Mouse (Mus musculus) neural tube, embryonic 14.5 days (tissue): Measurements from ENCODE around the gene Usp40. TPM values are rescaled to one million over a fixed set of nuclear protein-coding genes. Genes with fewer than 3 reads are reported as not detected.

ENCODE experiments used
- ATAC-seq: fragments of 200-750 bp; cut with Nextera tagmentation; 2 replicates; pipeline ENCODE4 v1.8.0; 2017; ENCODE audit warnings: low read depth, mild to moderate bottlenecking, moderate TSS enrichment, moderate library complexity
- H3K27ac ChIP-seq: fragments of 300-500 bp; sonication (generic); 2 replicates; pipeline ENCODE4 v1.5.1; 2014; ENCODE audit warnings: low read depth, mild to moderate bottlenecking, control low read depth, low read length, moderate library complexity, mixed read lengths
- H3K27me3 ChIP-seq: fragments of 300-500 bp; sonication (generic); 2 replicates; pipeline ENCODE4 v1.6.1; 2014; ENCODE audit warnings: low read length; ENCODE audit not compliant: control insufficient read depth, insufficient read depth
- H3K36me3 ChIP-seq: fragments of 300-500 bp; sonication (generic); 2 replicates; pipeline ENCODE4 v1.6.1; 2014; ENCODE audit warnings: low read length, mixed read lengths; ENCODE audit not compliant: control insufficient read depth, insufficient read depth
- H3K4me1 ChIP-seq: fragments of 300-500 bp; sonication (generic); 2 replicates; pipeline ENCODE4 v1.6.1; 2014; ENCODE audit warnings: low read length; ENCODE audit not compliant: control insufficient read depth, insufficient read depth
- H3K4me2 ChIP-seq: fragments of 300-500 bp; sonication (generic); 2 replicates; pipeline ENCODE4 v1.6.1; 2014; ENCODE audit warnings: mild to moderate bottlenecking, low read depth, low read length, control low read depth
- H3K4me3 ChIP-seq: fragments of 300-500 bp; sonication (generic); 2 replicates; pipeline ENCODE4 v1.5.1; 2014; ENCODE audit warnings: low read depth, low read length, control low read depth, mixed read lengths
- H3K9ac ChIP-seq: fragments of 300-500 bp; sonication (generic); replicated peaks from 2 replicates; pipeline ENCODE4 v1.6.1; 2014; ENCODE audit warnings: low read depth, mild to moderate bottlenecking, control low read depth, low read length, mixed read lengths
- H3K9me3 ChIP-seq: fragments of 300-500 bp; sonication (generic); 2 replicates; pipeline ENCODE4 v1.6.1; 2016; ENCODE audit warnings: low read length; ENCODE audit not compliant: control insufficient read depth
- WGBS: fragments of 180-500 bp; shearing (Covaris S2); extraction: QIAGEN DNeasy Blood & Tissue Kit; methylation state at CpG from one replicate; pipeline ENCODE4 v1.1.7; 2014; 5-methylcytosine and 5-hydroxymethylcytosine counted together
- polyA plus RNA-seq: library from polyadenylated mRNA; unstranded; fragments of >200 nt; fragmentation: Nextera tagmentation; extraction: Ambion mirVana; gene quantifications from 2 replicates; pipeline ENCODE4 v1.2.1, GENCODE M21; 2014

The Usp40 gene
- polyA plus RNA-seq, 1 experiment from 2014 or later: 22.1 TPM

DNA sequence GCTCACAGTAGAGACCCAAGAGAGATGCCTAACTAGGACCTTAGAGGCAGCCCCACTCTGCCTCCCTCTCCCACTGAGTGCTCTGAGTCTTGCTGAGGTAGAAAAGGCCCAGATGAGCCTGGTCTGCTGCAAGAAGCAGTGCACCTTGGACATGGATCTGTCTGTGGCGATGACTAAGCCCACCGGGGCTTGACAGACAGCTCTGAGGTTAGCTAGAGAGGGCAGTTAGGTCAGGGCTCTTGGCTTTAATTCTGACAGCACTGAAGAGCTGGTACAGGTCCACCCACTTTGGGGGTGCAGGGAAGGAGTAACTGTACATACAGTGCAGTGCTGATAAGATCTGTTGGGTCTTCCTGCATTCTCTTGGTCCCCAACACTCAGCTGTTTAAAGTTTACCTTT is 72.8 kb downstream of the Usp40 start:
- no peak for ATAC-seq
- peaks cover 32% of the 10 kb centered on the region for H3K36me3 ChIP-seq
- no peak overlapping the region for H3K4me3 ChIP-seq
- H3K4me1 ChIP-seq: no peaks in the 10 kb centered on the region
- WGBS: 93% methylated on average over 2 of the region's 2 CpGs
- H3K4me2 ChIP-seq: no peak overlapping the region
- H3K27me3 ChIP-seq: no peaks in the 10 kb centered on the region
- H3K9me3 ChIP-seq: no peaks in the 10 kb centered on the region
- H3K27ac ChIP-seq: no peak overlapping the region
- no peak overlapping the region for H3K9ac ChIP-seq

GRCm38 (mm10) chr1:87935095-87935494 is 73.3 kb downstream of the Usp40 start:
- no peaks in the 10 kb centered on the region for H3K9me3 ChIP-seq
- no peak overlapping the region for H3K27ac ChIP-seq
- no peak overlapping the region for H3K4me3 ChIP-seq
- no peak overlapping the region for H3K4me2 ChIP-seq
- H3K9ac ChIP-seq: no peak overlapping the region
- peaks cover 29% of the 10 kb centered on the region for H3K36me3 ChIP-seq
- no peaks in the 10 kb centered on the region for H3K4me1 ChIP-seq
- ATAC-seq: no peak
- no peaks in the 10 kb centered on the region for H3K27me3 ChIP-seq
- WGBS: 92% methylated on average over 9 of the region's 9 CpGs

- ATAC-seq: no peak
- H3K36me3 ChIP-seq: peaks cover 17% of the 10 kb centered on the region; the same call in 1 of the 2 replicates
- 78% methylated on average over 5 of the region's 5 CpGs for WGBS
Measured at GRCm38 (mm10) chr1:87933051-87933450, 75.3 kb downstream of the Usp40 start.

DNA sequence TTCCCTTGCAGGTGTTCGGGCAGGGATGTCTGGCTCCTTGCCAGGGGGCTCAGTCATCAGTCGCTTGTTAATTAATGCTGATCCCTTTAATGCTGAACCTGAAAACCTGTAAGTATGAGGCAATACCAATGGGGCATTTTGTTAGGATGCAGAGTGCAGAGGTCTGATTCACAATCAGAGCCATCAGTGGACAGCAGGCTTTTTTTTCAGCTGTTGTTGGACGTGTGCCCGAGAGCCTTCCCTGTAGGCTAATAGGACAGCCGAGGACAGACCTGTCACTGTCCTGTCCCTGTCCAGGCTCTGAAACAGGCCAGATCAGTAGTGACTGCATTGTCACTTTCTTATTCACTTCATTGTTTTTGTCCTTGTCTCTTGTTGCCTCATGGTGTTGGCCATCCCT is 78.6 kb downstream of the Usp40 start:
- Histone ChIP-seq H3K9me3 (no peaks in the 10 kb centered on the region), H3K4me3 (no peak overlapping the region), H3K4me2 (no peak overlapping the region), H3K36me3 (peaks cover 21% of the 10 kb centered on the region), H3K27ac (no peak overlapping the region), H3K27me3 (no peaks in the 10 kb centered on the region), H3K9ac (no peak overlapping the region), H3K4me1 (no peaks in the 10 kb centered on the region)
- ATAC-seq: no peak; the same call in 1 of the 2 replicates
- WGBS: 70% methylated on average over 5 of the region's 5 CpGs

More at GRCm38 (mm10) chr1:87933051-87933450, 75.3 kb downstream of the Usp40 start:
- Histone ChIP-seq H3K4me1 (no peaks in the 10 kb centered on the region), H3K27ac (no peak overlapping the region), H3K4me2 (no peak overlapping the region), H3K27me3 (no peaks in the 10 kb centered on the region), H3K9ac (no peak overlapping the region), H3K4me3 (no peak overlapping the region), H3K9me3 (no peaks in the 10 kb centered on the region)

- Histone ChIP-seq H3K36me3 (peaks cover 30% of the 10 kb centered on the region), H3K4me2 (no peak overlapping the region), H3K9ac (no peak overlapping the region), H3K4me3 (no peak overlapping the region), H3K27me3 (no peaks in the 10 kb centered on the region), H3K27ac (no peak overlapping the region), H3K4me1 (no peaks in the 10 kb centered on the region), H3K9me3 (no peaks in the 10 kb centered on the region)
- 94% methylated on average over 4 of the region's 4 CpGs for WGBS
- no peak for ATAC-seq
Measured at GRCm38 (mm10) chr1:87924888-87925287, 83.5 kb downstream of the Usp40 start.

DNA sequence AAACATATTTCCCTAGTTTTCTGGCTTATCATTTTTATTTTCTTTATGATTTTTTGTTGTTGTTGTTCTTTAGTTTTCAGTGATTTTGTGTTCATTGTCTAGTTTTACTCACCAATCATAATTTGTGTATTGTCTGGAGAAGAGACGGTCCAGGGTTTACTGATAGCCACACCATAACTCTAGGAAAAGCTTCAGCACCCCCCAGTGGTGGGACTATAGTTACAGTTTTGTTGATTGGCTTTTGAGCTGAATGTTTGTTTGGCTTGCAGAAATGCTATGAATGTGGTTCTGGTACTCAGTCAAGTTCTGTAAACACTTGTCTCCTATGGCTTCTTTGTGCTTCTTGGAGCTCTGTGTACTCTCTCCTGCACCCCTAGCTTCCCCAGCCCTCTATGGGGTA is 85.7 kb downstream of the Usp40 start:
- no peaks in the 10 kb centered on the region for H3K4me1 ChIP-seq
- ATAC-seq: no peak
- H3K9me3 ChIP-seq: no peaks in the 10 kb centered on the region
- H3K4me3 ChIP-seq: no peak overlapping the region
- 42% methylated on average over 1 of the region's 1 CpGs for WGBS
- peaks cover 38% of the 10 kb centered on the region for H3K36me3 ChIP-seq
- H3K4me2 ChIP-seq: no peak overlapping the region
- no peaks in the 10 kb centered on the region for H3K27me3 ChIP-seq
- no peak overlapping the region for H3K9ac ChIP-seq
- H3K27ac ChIP-seq: no peak overlapping the region

GRCm38 (mm10) chr1:87920056-87920614 is 88.2 kb downstream of the Usp40 start:
- H3K9ac ChIP-seq: no peak overlapping the region
- H3K9me3 ChIP-seq: no peaks in the 10 kb centered on the region

DNA sequence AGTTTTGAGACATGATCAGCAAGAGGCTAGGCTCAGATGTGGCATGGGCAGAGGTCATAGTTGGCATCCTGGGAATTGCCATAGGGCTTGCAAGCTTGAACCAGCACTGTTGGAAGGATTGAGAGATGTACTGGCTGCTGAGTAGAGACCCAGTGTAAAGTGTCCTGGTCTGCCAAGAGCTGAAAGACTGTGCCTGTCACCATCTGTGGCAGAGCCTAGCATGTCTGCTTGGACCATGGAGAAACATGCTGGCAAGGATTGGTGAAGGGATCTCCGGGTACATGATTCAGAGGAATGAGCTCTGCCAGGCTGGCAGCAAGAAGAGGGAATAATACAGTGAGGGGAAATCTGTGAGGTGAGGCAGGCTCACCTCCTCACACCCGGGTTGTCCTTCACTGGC is 90.3 kb downstream of the Usp40 start:
- H3K4me2 ChIP-seq: no peak overlapping the region
- peaks cover 11% of the 10 kb centered on the region for H3K36me3 ChIP-seq
- H3K9me3 ChIP-seq: no peaks in the 10 kb centered on the region
- H3K4me3 ChIP-seq: no peak overlapping the region
- H3K27ac ChIP-seq: no peak overlapping the region
- no peak overlapping the region for H3K9ac ChIP-seq
- ATAC-seq: no peak
- no peaks in the 10 kb centered on the region for H3K4me1 ChIP-seq
- H3K27me3 ChIP-seq: no peaks in the 10 kb centered on the region
- WGBS: 98% methylated on average over 2 of the region's 2 CpGs

More at GRCm38 (mm10) chr1:87920056-87920614, 88.2 kb downstream of the Usp40 start:
- H3K4me3 ChIP-seq: no peak overlapping the region
- H3K27me3 ChIP-seq: no peaks in the 10 kb centered on the region
- H3K27ac ChIP-seq: no peak overlapping the region
- no peaks in the 10 kb centered on the region for H3K4me1 ChIP-seq
- 95% methylated on average over 3 of the region's 3 CpGs for WGBS
- ATAC-seq: no peak
- H3K36me3 ChIP-seq: peaks cover 23% of the 10 kb centered on the region
- H3K4me2 ChIP-seq: no peak overlapping the region

GRCm38 (mm10) chr1:87917361-87917760 is 91.0 kb downstream of the Usp40 start:
- Histone ChIP-seq H3K36me3 (peaks cover 11% of the 10 kb centered on the region), H3K27me3 (no peaks in the 10 kb centered on the region), H3K27ac (no peak overlapping the region), H3K9me3 (no peaks in the 10 kb centered on the region), H3K4me1 (no peaks in the 10 kb centered on the region), H3K4me3 (no peak overlapping the region), H3K9ac (no peak overlapping the region), H3K4me2 (no peak overlapping the region)
- WGBS: 93% methylated on average over 3 of the region's 3 CpGs
- ATAC-seq: no peak
